Mouse (Mus musculus) bone marrow, adult 2 months (tissue): Measurements from ENCODE around the gene Catsper3. TPM values are rescaled to one million over a fixed set of nuclear protein-coding genes. Genes with fewer than 3 reads are reported as not detected.

Experiments
- H3K27ac ChIP-seq: fragments of 200-500 bp; 2 replicates; pipeline ENCODE4 v1.5.1; 2012; ENCODE audit warnings: low read depth, mild to moderate bottlenecking, control low read depth, inconsistent platforms, low read length; ENCODE audit not compliant: control insufficient read depth, poor library complexity, insufficient read depth
- H3K4me1 ChIP-seq: fragments of 200-500 bp; 2 replicates; pipeline ENCODE4 v1.6.1; 2011; ENCODE audit warnings: low read length; ENCODE audit not compliant: control insufficient read depth, insufficient read depth
- H3K4me3 ChIP-seq: fragments of 200-500 bp; replicated peaks from 2 replicates; pipeline ENCODE3; 2011; ENCODE audit warnings: mild to moderate bottlenecking, low read depth, low read length, control low read depth; ENCODE audit not compliant: control insufficient read depth
- CTCF ChIP-seq: fragments of 200-500 bp; IDR thresholded peaks from 2 replicates; pipeline ENCODE4 v1.5.1; 2011; ENCODE audit warnings: low read length, control low read depth; ENCODE audit not compliant: control insufficient read depth, insufficient read depth
- POLR2A ChIP-seq: fragments of 200-500 bp; IDR thresholded peaks from 2 replicates; pipeline ENCODE4 v1.6.1; 2011; ENCODE audit warnings: low read depth, mild to moderate bottlenecking, control low read depth, low read length, borderline replicate concordance; ENCODE audit not compliant: control insufficient read depth
- WGBS: fragments of 180-500 bp; shearing (Covaris S2); methylation state at CpG from one replicate; pipeline ENCODE4 v1.1.7; 2018; 5-methylcytosine and 5-hydroxymethylcytosine counted together
- polyA plus RNA-seq: library from polyadenylated mRNA; stranded (reverse); fragments of >200 nt; gene quantifications from 2 replicates; pipeline ENCODE4 v1.2.4, GENCODE M21; 2011; ENCODE audit warnings: low replicate concordance; ENCODE audit not compliant: missing spikeins, insufficient read depth, insufficient read length

Gene Catsper3
- polyA plus RNA-seq, 1 experiment = not detected

DNA sequence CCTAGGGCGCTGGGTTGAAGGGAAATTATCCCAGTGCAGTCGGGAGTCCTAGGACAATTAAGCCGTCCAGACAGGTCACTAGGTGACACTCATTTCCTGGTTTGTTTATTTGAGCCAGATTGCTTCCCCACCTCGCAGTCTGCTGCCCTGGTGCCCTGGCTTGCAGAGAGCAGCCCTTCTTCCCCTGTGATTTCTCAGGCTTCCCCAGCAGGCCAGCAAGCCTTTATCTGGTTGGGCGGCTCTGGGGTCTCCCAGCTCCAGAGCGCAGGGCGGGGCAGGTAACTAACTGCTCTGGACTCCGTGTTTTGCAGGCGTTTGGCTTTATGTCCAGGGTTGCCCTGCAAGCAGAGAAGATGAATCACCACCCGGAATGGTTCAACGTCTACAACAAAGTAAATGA lies 9.3 kb upstream of the Catsper3 start:
- 83% methylated on average over 11 of the region's 11 CpGs for WGBS
- H3K4me1 ChIP-seq = no peaks in the 10 kb centered on the region
- H3K4me3 ChIP-seq = no peak overlapping the region
- H3K27ac ChIP-seq = no peak overlapping the region
- no peak for TF ChIP-seq POLR2A
- no peak for TF ChIP-seq CTCF

DNA sequence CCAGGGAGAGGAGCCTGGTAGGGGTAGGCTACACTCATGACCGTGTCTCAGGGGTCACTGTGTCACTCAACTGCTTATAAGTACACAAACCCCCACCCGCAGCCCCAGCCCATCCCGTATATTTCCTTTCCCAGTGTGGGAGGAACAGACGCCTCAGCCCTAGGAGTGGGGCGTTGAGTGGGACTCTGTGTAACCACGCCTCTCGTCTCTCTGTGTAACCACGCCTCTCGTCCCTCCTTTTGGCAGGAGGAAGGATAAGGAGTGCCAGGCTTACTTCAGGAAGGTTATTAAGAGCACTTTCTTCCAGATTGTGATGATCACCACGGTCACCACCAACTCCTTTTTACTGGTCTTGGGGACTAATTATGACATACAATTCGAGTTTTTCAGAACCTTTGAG lies 1.8 kb downstream of the Catsper3 start:
- WGBS = 74% methylated on average over 11 of the region's 11 CpGs
- TF ChIP-seq POLR2A (no peak), CTCF (no peak)
- H3K4me3 ChIP-seq = no peak overlapping the region
- H3K4me1 ChIP-seq = peaks cover 1% of the 10 kb centered on the region; the same call in 1 of the 2 replicates
- H3K27ac ChIP-seq = no peak overlapping the region

DNA sequence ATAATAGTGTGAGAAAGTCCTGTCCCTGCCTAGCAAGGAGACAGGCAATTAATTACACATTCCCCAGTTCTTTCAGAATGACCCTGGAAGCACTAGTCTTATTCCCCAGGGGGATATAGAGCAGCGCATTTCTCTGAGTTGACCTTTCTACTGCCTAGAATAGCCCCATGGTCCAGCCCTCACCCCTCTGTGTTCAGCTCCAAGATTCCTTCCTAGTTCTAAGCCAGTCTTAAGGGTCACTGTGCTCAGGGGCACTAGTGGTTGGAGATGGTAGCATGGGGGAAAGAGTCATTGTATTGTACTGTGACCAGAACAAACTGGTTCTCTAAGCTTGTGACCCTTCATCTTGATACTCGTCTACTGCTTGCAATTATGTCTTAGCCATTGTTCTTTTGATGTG lies 16.9 kb downstream of the Catsper3 start:
- no peaks in the 10 kb centered on the region; the same call in 1 of the 2 replicates for H3K4me1 ChIP-seq
- TF ChIP-seq POLR2A = no peak
- no peak for TF ChIP-seq CTCF
- WGBS = 87% methylated on average over 2 of the region's 2 CpGs

DNA sequence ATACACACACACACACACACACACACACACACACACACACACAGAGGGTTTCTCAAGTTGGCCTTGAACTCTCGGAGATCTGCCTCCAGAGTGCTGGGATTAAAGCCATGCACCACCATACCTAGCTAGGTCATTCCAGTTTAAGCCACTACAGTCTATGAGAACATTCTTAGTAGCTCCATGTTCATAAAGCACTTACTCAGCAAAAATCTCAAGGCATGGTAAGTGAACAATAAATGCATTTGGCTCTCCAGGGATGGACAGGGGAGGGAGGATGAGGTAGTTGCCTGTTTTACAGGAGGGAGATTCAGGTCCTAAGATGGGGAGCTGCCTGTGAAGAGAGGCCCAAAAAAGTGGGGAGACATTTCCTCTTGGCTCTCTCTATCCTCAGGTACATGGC lies 19.6 kb downstream of the Catsper3 start:
- WGBS = 91% methylated on average over 1 of the region's 1 CpGs

More for the DNA sequence above, 16.9 kb downstream of the Catsper3 start:
- Histone ChIP-seq H3K27ac (no peak overlapping the region), H3K4me3 (no peak overlapping the region)

DNA sequence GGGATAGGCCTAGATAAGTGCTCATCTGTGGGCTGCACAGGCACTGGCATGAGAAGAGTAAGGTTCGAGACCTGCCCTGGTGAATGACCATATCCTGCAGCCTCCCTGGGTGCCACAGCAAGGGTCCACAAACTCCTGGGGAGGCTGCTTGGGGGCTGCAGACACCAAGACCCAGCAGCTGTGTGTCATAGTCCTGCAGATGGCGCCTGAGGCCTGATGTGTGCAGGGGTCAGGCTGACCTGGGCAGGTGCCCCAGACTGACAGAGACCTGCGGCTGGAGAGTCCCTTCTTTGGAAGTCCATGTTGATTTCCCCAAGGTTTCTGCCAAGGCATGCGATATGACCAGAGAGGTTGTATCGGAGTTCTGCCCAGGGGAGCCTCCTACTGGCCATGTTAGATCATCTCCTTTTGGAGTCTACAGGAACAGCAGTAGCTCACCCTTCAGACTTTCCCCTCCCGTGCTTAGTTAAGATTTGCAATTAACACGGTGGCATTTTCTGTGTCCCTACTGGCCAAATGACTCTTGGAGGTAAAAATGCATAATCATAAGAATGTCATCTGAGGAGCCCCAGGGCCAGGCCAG lies 24.8 kb downstream of the Catsper3 start:
- no peak overlapping the region for H3K27ac ChIP-seq
- TF ChIP-seq CTCF = no peak; the same call in 1 of the 2 replicates
- H3K4me1 ChIP-seq = no peaks in the 10 kb centered on the region
- WGBS = 67% methylated on average over 7 of the region's 7 CpGs
- H3K4me3 ChIP-seq = no peak overlapping the region

More for the DNA sequence above, 19.6 kb downstream of the Catsper3 start:
- no peak for TF ChIP-seq POLR2A
- no peak for TF ChIP-seq CTCF
- Histone ChIP-seq H3K27ac (no peak overlapping the region), H3K4me1 (no peaks in the 10 kb centered on the region; the same call in 1 of the 2 replicates), H3K4me3 (no peak overlapping the region)

DNA sequence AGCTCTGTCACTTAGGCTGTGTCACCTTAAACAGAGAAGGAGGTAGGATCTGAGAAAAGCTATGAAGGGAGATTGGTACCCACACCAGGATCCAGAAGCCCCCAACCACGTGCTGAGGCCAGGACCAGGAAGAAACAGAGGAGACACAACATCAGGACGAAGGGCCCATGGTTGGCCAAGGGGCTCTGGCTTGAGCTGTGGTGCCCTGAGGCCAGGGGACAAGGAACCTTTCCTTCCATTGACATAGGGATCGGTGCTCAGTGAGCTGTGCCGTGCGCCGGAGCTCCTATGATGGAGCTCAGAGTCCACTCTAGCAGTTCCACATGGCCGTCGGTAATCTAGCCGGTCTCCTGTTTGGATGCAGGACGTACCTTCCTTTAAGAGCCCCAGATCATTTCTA lies 25.3 kb downstream of the Catsper3 start:
- 87% methylated on average over 10 of the region's 10 CpGs for WGBS
- H3K4me3 ChIP-seq = no peak overlapping the region
- no peaks in the 10 kb centered on the region for H3K4me1 ChIP-seq
- H3K27ac ChIP-seq = no peak overlapping the region
- no peak for TF ChIP-seq CTCF
- no peak for TF ChIP-seq POLR2A

DNA sequence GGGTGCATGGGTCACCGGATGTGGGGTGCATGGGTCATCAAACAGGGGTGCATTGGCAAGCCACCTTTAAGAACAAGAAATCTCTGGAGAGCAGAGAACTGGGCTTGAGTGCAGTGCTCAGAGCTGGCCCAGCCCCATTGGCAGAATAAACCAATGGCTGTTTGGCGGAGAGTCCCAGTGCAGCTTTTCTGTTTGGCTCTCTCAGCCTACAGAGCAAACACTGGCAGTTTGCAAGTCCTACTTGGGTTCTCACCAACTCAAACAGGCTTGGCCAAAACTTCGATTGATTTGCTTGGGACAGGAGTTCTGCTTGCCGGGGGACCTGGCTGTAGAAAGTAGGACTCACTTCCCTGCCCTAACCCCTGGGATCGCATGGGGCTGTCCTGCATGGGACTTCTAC lies 26.6 kb downstream of the Catsper3 start:
- WGBS = 73% methylated on average over 5 of the region's 5 CpGs

DNA sequence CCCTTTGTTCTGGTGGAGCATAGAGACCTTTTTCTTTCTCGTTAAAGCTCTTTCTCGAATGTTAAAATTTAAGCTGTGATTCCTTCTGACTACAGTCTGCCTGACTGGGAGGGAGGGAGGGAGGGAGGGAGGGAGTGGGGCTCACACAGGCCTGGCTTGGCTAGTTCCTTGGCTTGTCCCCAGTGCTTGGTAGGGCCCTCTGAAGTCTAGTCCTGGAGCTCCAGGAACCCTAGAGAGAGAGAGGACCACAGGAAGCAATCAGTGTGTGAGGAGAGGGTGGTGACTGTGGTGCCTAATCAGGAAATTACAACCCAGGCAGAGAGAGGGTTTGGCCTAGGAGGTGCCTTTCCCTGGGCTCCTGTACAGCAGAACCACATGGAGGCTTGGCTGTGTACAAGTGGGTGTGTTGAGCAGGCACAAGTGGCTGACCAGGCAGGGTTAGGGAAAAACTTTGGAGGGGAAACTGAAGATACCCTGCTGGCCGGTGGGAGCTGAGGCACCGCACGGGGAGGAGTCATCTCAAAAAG lies 29.2 kb downstream of the Catsper3 start:
- 67% methylated on average over 5 of the region's 5 CpGs for WGBS
- Histone ChIP-seq H3K4me3 (no peak overlapping the region), H3K27ac (no peak overlapping the region), H3K4me1 (no peaks in the 10 kb centered on the region; the same call in 1 of the 2 replicates)
- TF ChIP-seq POLR2A (no peak), CTCF (no peak)

More for the DNA sequence above, 26.6 kb downstream of the Catsper3 start:
- H3K4me3 ChIP-seq = no peak overlapping the region
- TF ChIP-seq CTCF (no peak), POLR2A (no peak)
- no peak overlapping the region for H3K27ac ChIP-seq
- no peaks in the 10 kb centered on the region for H3K4me1 ChIP-seq

DNA sequence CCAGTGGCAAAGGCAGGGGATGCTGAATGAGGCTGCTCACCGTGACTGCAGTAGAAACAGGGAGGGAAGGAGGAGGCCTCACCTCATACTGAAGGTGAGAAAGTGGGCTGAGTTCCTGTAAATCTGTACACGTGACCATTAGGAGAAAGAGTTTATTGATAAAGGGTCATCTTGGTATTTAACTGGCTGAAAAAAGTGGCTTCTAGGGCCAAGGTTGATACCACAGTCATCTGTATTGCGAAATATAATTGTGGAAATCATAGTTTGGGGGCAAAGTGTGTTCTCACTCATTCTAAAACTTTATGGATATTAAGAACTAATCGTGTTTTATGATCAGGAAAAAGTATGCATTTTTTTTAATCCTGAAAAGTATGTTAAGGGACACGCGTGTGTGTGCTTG lies 30.5 kb downstream of the Catsper3 start:
- no peaks in the 10 kb centered on the region; the same call in 1 of the 2 replicates for H3K4me1 ChIP-seq
- 78% methylated on average over 6 of the region's 6 CpGs for WGBS
- TF ChIP-seq CTCF = no peak
- no peak for TF ChIP-seq POLR2A
- H3K27ac ChIP-seq = no peak overlapping the region
- H3K4me3 ChIP-seq = no peak overlapping the region
